Comparison of ENCODE assay signal across 9 mouse cellular contexts in genomic region chr8:105699488-105700215, GRCm38 (mm10). TPM values are rescaled to one million over a fixed set of nuclear protein-coding genes. Genes with fewer than 3 reads are reported as not detected.
DNase-seq lines count a peak whose midpoint lies in the region; ATAC-seq and TF ChIP-seq lines count a peak whose summit lies in the region.
"Had no signal": no experiment of that assay in that cellular context is flagged by ENCODE, and none has a peak within 500 bp of the region (broad histone marks: within the 10 kb centered on the region; RNA-seq: fewer than 3 reads in every experiment).

No protein-coding gene starts in this region.

- peak overlapping the region; percentile 74 for H3K4me2 ChIP-seq in limb, embryonic 14.5 days (replicated peaks; ENCODE audit: low read depth, low read length, severe bottlenecking)
- H3K4me2 ChIP-seq in stomach, embryonic 16.5 days (ENCODE audit: low read depth, low read length): peak overlapping the region; percentile 89

- H3K4me1 ChIP-seq in cerebellum, adult 2 months (ENCODE audit: control insufficient read depth, insufficient read depth, low read length): peaks cover 49% of the 10 kb centered on the region
- peaks cover 41% of the 10 kb centered on the region for H3K4me1 ChIP-seq in megakaryocyte, embryonic 14.5 days
- H3K4me1 ChIP-seq in limb, embryonic 14.5 days (ENCODE audit: control insufficient read depth, insufficient read depth, low read length): peaks cover 5% of the 10 kb centered on the region; the same call in 1 of the 2 replicates
- peaks cover 12% of the 10 kb centered on the region for H3K4me1 ChIP-seq in stomach, embryonic 16.5 days (ENCODE audit: control insufficient read depth, insufficient read depth, low read length)

- TF ChIP-seq CTCF in cerebellum, adult 2 months (IDR thresholded peaks at IDR 0.05; ENCODE audit: borderline replicate concordance, insufficient read depth, low read depth, low read length): no peak

- no peak overlapping the region for H3K27ac ChIP-seq in cerebellum, adult 2 months (ENCODE audit: insufficient read depth, low read length)
- no peak overlapping the region for H3K27ac ChIP-seq in limb, embryonic 14.5 days (replicated peaks; ENCODE audit: low read depth, low read length)
- no peak overlapping the region for H3K27ac ChIP-seq in stomach, embryonic 16.5 days (ENCODE audit: low read length)

- ATAC-seq in megakaryocyte, adult 5-6 weeks (ENCODE audit: poor library complexity, severe bottlenecking): no peak
- no peak for ATAC-seq in limb, embryonic 14.5 days (ENCODE audit: low FRiP score, low read depth)
- ATAC-seq in stomach, embryonic 16.5 days (ENCODE audit: insufficient read depth, low FRiP score): no peak

- H3K9ac ChIP-seq in limb, embryonic 14.5 days (ENCODE audit: low read depth, low read length, severe bottlenecking): peak overlapping the region; percentile 58; the same call in 1 of the 2 replicates
- H3K9ac ChIP-seq in stomach, embryonic 16.5 days (ENCODE audit: low read length): peak overlapping the region; percentile 80

- no peak overlapping the region for H3K4me3 ChIP-seq in cerebellum, adult 2 months (replicated peaks; ENCODE audit: insufficient read depth, low read depth, low read length)
- H3K4me3 ChIP-seq in megakaryocyte, embryonic 14.5 days (replicated peaks): peak overlapping the region; percentile 93
- peak overlapping the region; percentile 63 for H3K4me3 ChIP-seq in limb, embryonic 14.5 days (replicated peaks; ENCODE audit: low read length)
- peak overlapping the region; percentile 85 for H3K4me3 ChIP-seq in stomach, embryonic 16.5 days (replicated peaks; ENCODE audit: low read length)

- DNase-seq in cerebellum, adult 11-12 months: peak; percentile 49
- no peak for DNase-seq in cerebellum, adult 2 months
- no peak for DNase-seq in limb, embryonic 14.5 days (ENCODE audit: low spot score)
- no peak for DNase-seq in frontal cortex, adult 2 months (ENCODE audit: extremely low spot score in 1 of 2, low spot score in 1 of 2)
- DNase-seq in spleen, postnatal 4 days (ENCODE audit: low spot score in 2 of 2): no peak
- DNase-seq: kidney, adult 8-10 months had no signal

- TF ChIP-seq POLR2A in cerebellum, adult 2 months (IDR thresholded peaks at IDR 0.05; ENCODE audit: borderline replicate concordance, insufficient read depth, low read length): no peak
- no peak for TF ChIP-seq POLR2A in limb, embryonic 14.5 days (IDR thresholded peaks at IDR 0.05; ENCODE audit: borderline replicate concordance, extremely low read depth, insufficient read depth, insufficient read length)

- H3K27me3 ChIP-seq in cerebellum, adult 2 months (ENCODE audit: control insufficient read depth, insufficient read depth, low read length): no peaks in the 10 kb centered on the region
- H3K27me3 ChIP-seq in megakaryocyte, embryonic 14.5 days (replicated peaks): no peaks in the 10 kb centered on the region
- H3K27me3 ChIP-seq in limb, embryonic 14.5 days (ENCODE audit: control insufficient read depth, insufficient read depth, low read length): no peaks in the 10 kb centered on the region
- H3K27me3 ChIP-seq in stomach, embryonic 16.5 days (ENCODE audit: control insufficient read depth, insufficient read depth, low read length): no peaks in the 10 kb centered on the region; the same call in 1 of the 2 replicates

- H3K9me3 ChIP-seq in megakaryocyte, embryonic 14.5 days: no peaks in the 10 kb centered on the region
- H3K9me3 ChIP-seq in limb, embryonic 14.5 days (ENCODE audit: control insufficient read depth, low read length): no peaks in the 10 kb centered on the region
- no peaks in the 10 kb centered on the region for H3K9me3 ChIP-seq in stomach, embryonic 16.5 days (replicated peaks; ENCODE audit: control insufficient read depth, low read length)

- H3K36me3 ChIP-seq in megakaryocyte, embryonic 14.5 days (replicated peaks; ENCODE audit: low read length): peaks cover 77% of the 10 kb centered on the region
- H3K36me3 ChIP-seq in limb, embryonic 14.5 days (ENCODE audit: control insufficient read depth, insufficient read depth, low read length): peaks cover 41% of the 10 kb centered on the region
- H3K36me3 ChIP-seq in stomach, embryonic 16.5 days (ENCODE audit: control insufficient read depth, insufficient read depth, low read length): 0 out of 2 replicates have a peak, but pooled peaks cover 6% of the 10 kb centered on the region

- 73% methylated on average over 11 of the region's 11 CpGs for WGBS in cerebellum, adult 2 months
- 90% methylated on average over 11 of the region's 11 CpGs for WGBS in limb, embryonic 14.5 days
- WGBS in stomach, embryonic 16.5 days: 87% methylated on average over 11 of the region's 11 CpGs

RNA-seq across cellular contexts. Expression of gene Acd, which starts 1.2 kb away (rescaled TPM):
- polyA plus RNA-seq in cerebellum, adult 2 months (2012; rRNA removed): 56.3 and 56.8 TPM in 2 replicates
- 26.9 and 57.9 TPM in 2 replicates for polyA plus RNA-seq in megakaryocyte, embryonic 14.5 days (2012; ENCODE audit: insufficient read depth, low replicate concordance)
- total RNA-seq in megakaryocyte, adult 5-6 weeks (2015): 20.4 and 28.0 TPM in 2 replicates
- total RNA-seq in megakaryocyte, adult 5-6 weeks (2017): 10.6 and 12.3 TPM in 2 replicates
- 52.8 and 68.4 TPM in 2 replicates for polyA plus RNA-seq in limb, embryonic 14.5 days (2012; rRNA removed)
- polyA plus RNA-seq in limb, embryonic 14.5 days (2014; fragmentation: Nextera tagmentation; extraction: Ambion mirVana): 62.0 and 72.1 TPM in 2 replicates
- 47.9 and 54.0 TPM in 2 replicates for polyA plus RNA-seq in stomach, embryonic 16.5 days (2015; fragmentation: Nextera tagmentation; extraction: Ambion mirVana)
- polyA plus RNA-seq in frontal cortex, adult 2 months (2012; rRNA removed): 42.5 and 46.0 TPM in 2 replicates

RNA-seq across cellular contexts. Expression of gene Pard6a, which starts 1.3 kb away (rescaled TPM):
- 128 and 137 TPM in 2 replicates for polyA plus RNA-seq in cerebellum, adult 2 months (2012; rRNA removed)
- 7.8 and 19.1 TPM in 2 replicates for polyA plus RNA-seq in megakaryocyte, embryonic 14.5 days (2012; ENCODE audit: insufficient read depth, low replicate concordance)
- total RNA-seq in megakaryocyte, adult 5-6 weeks (2015): 6.6 and 7.7 TPM in 2 replicates
- 9.1 and 22.2 TPM in 2 replicates for total RNA-seq in megakaryocyte, adult 5-6 weeks (2017)
- 17.9 and 28.4 TPM in 2 replicates for polyA plus RNA-seq in limb, embryonic 14.5 days (2012; rRNA removed)
- 18.4 and 19.3 TPM in 2 replicates for polyA plus RNA-seq in limb, embryonic 14.5 days (2014; fragmentation: Nextera tagmentation; extraction: Ambion mirVana)
- polyA plus RNA-seq in stomach, embryonic 16.5 days (2015; fragmentation: Nextera tagmentation; extraction: Ambion mirVana): 13.2 and 16.5 TPM in 2 replicates
- polyA plus RNA-seq in frontal cortex, adult 2 months (2012; rRNA removed): 49.5 and 57.0 TPM in 2 replicates

RNA-seq across cellular contexts. Expression of gene 4933405L10Rik, which starts 7.8 kb away (rescaled TPM):
- polyA plus RNA-seq in cerebellum, adult 2 months (2012; rRNA removed): 0.51 TPM in 2 replicates
- polyA plus RNA-seq in megakaryocyte, embryonic 14.5 days (2012; ENCODE audit: insufficient read depth, low replicate concordance): not detected in 2 replicates
- total RNA-seq in megakaryocyte, adult 5-6 weeks (2015): not detected in 2 replicates
- not detected in 2 replicates for total RNA-seq in megakaryocyte, adult 5-6 weeks (2017)
- polyA plus RNA-seq in limb, embryonic 14.5 days (2012; rRNA removed): 0.18 TPM in 1 of 2 replicates, not detected in the other
- 0.29 TPM in 1 of 2 replicates, not detected in the other for polyA plus RNA-seq in limb, embryonic 14.5 days (2014; fragmentation: Nextera tagmentation; extraction: Ambion mirVana)
- not detected in 2 replicates for polyA plus RNA-seq in stomach, embryonic 16.5 days (2015; fragmentation: Nextera tagmentation; extraction: Ambion mirVana)
- polyA plus RNA-seq in frontal cortex, adult 2 months (2012; rRNA removed): 0.38 and 0.92 TPM in 2 replicates

RNA-seq across cellular contexts. Expression of gene Enkd1, which starts 8.4 kb away (rescaled TPM):
- 15.3 and 17.4 TPM in 2 replicates for polyA plus RNA-seq in cerebellum, adult 2 months (2012; rRNA removed)
- 22.7 and 26.1 TPM in 2 replicates for polyA plus RNA-seq in megakaryocyte, embryonic 14.5 days (2012; ENCODE audit: insufficient read depth, low replicate concordance)
- total RNA-seq in megakaryocyte, adult 5-6 weeks (2015): 5.9 and 7.5 TPM in 2 replicates
- 5.3 and 5.6 TPM in 2 replicates for total RNA-seq in megakaryocyte, adult 5-6 weeks (2017)
- 43.3 and 45.4 TPM in 2 replicates for polyA plus RNA-seq in limb, embryonic 14.5 days (2012; rRNA removed)
- polyA plus RNA-seq in limb, embryonic 14.5 days (2014; fragmentation: Nextera tagmentation; extraction: Ambion mirVana): 19.8 and 22.8 TPM in 2 replicates
- polyA plus RNA-seq in stomach, embryonic 16.5 days (2015; fragmentation: Nextera tagmentation; extraction: Ambion mirVana): 13.8 and 14.9 TPM in 2 replicates
- 15.6 and 16.0 TPM in 2 replicates for polyA plus RNA-seq in frontal cortex, adult 2 months (2012; rRNA removed)

RNA-seq across cellular contexts. Expression of gene Carmil2, which starts 13.6 kb away (rescaled TPM):
- polyA plus RNA-seq in cerebellum, adult 2 months (2012; rRNA removed): 69.8 and 72.1 TPM in 2 replicates
- 22.9 and 31.4 TPM in 2 replicates for polyA plus RNA-seq in megakaryocyte, embryonic 14.5 days (2012; ENCODE audit: insufficient read depth, low replicate concordance)
- 0.67 and 1.6 TPM in 2 replicates for total RNA-seq in megakaryocyte, adult 5-6 weeks (2015)
- total RNA-seq in megakaryocyte, adult 5-6 weeks (2017): 0.70 and 1.3 TPM in 2 replicates
- 2.1 and 2.3 TPM in 2 replicates for polyA plus RNA-seq in limb, embryonic 14.5 days (2012; rRNA removed)
- 0.63 and 0.66 TPM in 2 replicates for polyA plus RNA-seq in limb, embryonic 14.5 days (2014; fragmentation: Nextera tagmentation; extraction: Ambion mirVana)
- polyA plus RNA-seq in stomach, embryonic 16.5 days (2015; fragmentation: Nextera tagmentation; extraction: Ambion mirVana): 0.55 and 0.74 TPM in 2 replicates
- 33.6 and 37.2 TPM in 2 replicates for polyA plus RNA-seq in frontal cortex, adult 2 months (2012; rRNA removed)
